Mouse (Mus musculus) T-helper 17 cell (primary cell): Measurements from ENCODE around the gene Lrrc71.

Source experiments
- in situ Hi-C, 2 experiments: fragments of 300-600 bp; cut with MboI, MseI; formaldehyde crosslinking; loops; 1 replicate in 1 of 2; 2 replicates in 1 of 2; pipeline ENCODE4 v1.15.1; 2025; ENCODE audit warnings: high pct_unique_total_duplicates in 2 of 2

Lrrc71 gene

DNA sequence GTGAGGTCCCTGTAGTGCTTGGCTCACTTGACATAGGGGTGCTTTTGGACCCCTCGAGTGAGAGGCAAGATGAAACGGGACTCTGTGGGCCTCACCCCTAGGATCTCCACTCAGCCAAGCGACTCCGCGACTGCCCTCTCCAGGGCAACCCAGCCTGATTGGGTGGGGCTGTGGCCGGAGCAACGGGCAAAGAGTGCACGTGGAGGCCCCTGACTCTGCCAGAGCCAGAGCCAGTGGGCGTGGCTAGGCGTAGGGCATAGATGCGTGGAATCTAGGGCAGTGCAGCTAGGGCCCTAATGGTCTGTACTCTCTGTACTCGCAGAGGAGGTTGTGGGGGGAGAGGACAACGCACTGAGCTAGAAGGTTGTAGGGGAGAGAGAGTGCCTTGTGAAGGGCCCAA lies at the start of gene Lrrc71:
Gene Lrrc71, minus strand, starts transcription at position 195 of the 400 bp plus-strand sequence.
- in situ Hi-C loops = no loop called here

GRCm38 (mm10) chr3:87796736-87797334 lies 48.4 kb upstream of the Lrrc71 start, which contains the start of gene Insrr:
Gene Insrr (plus strand): TSS chr3:87796951.
- in situ Hi-C loops = no loop called here

DNA sequence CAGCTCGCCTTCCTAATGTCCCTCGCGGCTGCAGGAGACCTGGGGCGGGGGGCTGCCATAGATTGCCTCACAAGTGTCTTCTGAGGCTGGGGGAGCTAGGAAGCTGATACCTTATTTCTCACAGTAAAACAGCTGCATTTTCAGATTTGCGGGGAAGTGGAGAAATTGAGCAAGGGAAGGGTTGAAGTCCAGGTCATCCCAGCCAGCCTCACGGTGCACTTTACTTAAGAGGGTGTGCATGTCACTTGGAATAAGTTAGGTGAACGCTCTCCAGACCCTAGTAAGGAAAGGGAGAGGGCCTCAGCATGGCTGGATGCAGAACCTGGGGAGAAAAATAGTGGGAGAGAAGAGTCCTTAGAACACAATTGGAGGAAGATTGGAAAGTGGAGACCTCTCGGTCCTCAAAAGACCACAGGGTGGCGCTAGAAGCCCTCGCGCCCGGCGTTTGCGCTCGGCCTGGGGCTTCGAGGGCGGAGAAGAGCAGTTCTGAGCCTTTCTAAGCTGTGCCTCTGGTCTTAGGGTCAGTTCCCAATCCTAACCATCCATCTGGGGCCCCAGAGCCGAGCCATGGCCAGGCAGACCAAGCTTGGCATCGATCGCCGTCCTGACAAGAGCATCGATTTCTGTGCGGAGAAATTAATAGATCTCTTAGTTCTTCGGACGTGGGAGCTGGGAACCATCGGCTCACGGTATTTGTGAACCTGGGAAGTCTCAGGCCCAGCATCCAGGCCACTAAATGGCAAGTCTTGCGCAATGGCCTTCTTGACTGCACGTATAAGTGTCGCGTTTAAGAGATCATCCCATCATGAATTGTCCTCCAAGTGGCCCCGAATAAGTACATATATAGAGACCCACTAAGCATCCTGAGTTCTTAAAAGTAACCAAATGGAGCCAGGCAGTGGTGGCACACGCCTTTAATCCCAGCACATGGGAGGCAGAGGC lies 47.2 kb upstream of the Lrrc71 start:
- in situ Hi-C loops = no loop called here

DNA sequence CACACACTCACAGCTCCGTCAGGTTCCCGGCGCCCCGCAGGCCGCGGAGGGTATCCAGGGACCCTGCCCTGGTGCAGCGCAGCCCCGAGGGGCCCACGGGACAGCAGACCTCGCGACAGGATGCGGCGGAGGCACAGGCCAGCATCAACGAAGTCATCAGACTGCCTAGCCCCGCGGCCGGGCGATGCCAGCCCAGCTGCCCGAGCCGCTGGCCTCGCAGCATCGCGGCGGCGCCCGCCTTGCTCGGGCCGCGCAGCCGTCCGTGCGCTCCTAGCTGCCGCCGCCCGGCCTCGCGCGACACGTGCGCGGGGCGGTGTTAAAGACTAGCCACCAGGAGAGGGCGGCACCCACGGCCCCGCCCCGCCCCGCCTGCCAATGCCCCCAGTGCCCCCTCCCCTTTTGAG lies 46.5 kb upstream of the Lrrc71 start, which contains the start of gene Ntrk1:
Gene Ntrk1, minus strand, starts transcription at position 241 of the 404 bp plus-strand sequence.
- in situ Hi-C loops = no loop called here

DNA sequence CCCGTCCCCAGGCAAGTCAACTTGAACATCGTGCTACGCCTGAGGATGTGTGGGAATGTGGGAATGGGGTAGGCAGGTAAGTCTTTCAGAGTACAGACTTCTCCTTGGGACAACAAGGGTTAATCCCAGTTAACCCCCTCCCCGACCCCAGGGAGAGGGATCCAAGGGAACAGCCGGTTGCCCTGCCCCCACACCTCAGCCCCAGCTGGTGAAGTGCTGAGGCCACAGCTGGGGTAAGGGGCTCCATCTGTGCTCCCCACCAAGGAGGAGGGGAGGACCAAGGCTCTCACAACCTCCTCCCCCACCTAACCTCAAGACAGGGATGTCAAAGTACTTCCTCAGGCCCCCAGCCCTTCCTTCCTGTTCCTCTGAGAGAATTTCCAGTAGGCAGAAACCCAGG lies 41.3 kb upstream of the Lrrc71 start:
- in situ Hi-C loops = no loop called here

DNA sequence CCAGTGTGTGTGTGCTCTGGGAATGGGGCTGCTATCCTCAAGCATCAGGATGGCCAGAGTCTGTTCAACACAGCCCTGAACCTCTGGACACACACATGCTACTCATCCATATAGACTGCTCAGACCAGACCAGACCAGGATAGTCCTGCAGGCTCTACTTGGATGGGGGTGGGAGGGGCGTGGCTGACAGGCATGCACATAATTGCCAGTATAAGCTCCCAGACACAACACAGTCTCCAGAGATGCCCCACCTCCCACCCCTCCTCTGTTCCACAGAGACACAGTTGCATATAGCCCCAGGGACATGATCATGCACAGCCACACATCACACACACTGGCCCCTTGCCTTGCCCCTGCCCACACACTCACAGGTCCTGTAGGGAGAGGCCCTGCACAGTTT lies 40.8 kb upstream of the Lrrc71 start:
- in situ Hi-C loops = no loop called here

DNA sequence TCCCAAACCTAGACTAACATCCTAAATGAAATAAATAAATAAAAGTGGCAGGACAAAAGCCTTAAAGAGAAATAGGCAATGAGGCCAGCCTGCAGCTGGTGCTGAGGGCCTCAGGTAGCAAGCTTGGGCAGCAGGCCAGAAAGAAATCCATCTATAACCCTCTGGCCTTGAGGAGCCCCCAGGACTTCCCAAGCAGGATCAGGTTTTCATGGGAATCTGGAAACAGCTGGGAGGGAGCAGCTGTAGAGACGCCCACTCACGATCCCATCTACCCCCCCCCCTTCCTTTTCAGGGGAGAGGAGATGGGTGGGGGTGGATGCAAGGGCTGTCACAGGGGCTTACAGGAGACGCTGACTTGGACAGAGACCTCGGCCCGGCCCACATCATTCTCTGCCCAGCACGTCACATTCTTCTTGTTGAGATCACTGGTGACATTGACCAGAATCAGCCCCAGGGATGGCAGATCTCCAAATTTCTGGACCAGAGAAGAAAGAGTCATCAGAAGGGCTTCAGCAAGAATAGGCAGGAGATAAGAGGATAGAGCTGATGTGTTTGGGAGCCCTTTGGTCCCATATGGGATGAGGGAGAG lies 37.3 kb upstream of the Lrrc71 start:
- in situ Hi-C loops = no loop called here

GRCm38 (mm10) chr3:87785156-87785555 lies 36.7 kb upstream of the Lrrc71 start:
- in situ Hi-C loops = no loop called here

DNA sequence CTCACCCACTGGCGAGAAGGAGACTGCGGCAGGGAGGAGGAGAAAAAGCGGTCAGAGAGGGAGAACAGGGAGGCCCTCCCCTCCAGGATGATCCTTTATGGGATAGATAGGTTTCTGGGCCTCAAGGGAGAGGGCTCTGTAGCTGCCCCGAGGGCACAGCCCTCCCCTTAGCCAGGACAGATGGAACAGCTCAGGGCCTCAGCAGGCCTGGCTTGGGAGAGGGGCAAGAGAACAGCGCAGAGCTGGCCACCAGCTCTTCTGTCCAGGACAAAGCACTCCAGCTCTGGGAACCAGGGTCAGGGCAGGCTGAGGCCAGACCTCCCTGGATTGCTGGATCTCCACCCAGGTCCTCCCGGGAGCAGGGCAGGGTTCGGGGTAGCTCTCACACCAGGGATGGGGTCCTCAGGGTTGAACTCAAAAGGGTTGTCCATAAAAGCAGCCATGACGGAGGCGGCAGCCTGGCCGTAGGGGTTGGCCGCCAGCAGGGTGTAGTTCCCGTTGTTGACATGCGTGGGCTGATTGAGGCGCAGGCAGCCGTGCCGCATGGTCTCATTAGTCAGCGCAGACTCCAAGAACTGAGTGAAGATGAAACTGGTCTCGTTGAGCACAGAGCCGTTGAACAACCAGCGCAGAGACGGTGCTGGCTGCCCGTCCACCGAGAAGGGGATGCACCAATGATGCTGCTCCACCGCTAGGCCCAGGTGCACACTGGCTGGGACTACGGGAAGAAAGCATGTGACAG lies 35.0 kb upstream of the Lrrc71 start:
- in situ Hi-C loops = no loop called here

- in situ Hi-C loops = no loop called here
Measured at GRCm38 (mm10) chr3:87779086-87779485, 30.7 kb upstream of the Lrrc71 start.

DNA sequence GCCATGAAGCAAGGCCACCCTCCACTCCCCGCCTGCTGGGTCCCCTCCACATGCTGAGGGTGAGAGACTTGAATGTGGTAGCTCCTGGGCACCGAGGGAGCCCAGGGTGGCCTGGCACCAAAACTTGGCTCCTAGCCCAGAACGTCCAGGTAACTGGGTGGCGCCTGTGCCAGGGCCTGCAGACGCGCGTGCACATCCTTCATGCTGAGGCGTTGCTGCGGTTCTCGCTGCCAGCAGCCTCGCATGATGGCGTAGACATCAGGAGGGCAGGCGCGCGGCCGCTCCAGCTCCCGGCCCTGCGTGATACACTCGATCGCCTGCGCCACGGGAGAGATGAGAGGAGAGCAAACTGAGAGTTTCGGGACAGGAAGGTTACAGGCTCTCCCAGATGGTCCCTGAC lies 29.9 kb upstream of the Lrrc71 start:
- in situ Hi-C loops = no loop called here

- in situ Hi-C loops = loop anchor here in 1 of 2 experiments (5.0 kb wide), 1 partner anchor 46 kb away; no protein-coding TSS in a partner anchor
Measured at GRCm38 (mm10) chr3:87771088-87771487, 22.7 kb upstream of the Lrrc71 start.

- in situ Hi-C loops = loop anchor here in 1 of 2 experiments (5.0 kb wide), 1 partner anchor 47 kb away; no protein-coding TSS in a partner anchor
Measured at GRCm38 (mm10) chr3:87770280-87770679, 21.9 kb upstream of the Lrrc71 start.

GRCm38 (mm10) chr3:87769506-87769905 lies 21.1 kb upstream of the Lrrc71 start:
- in situ Hi-C loops = loop anchor here in 1 of 2 experiments (5.0 kb wide), 1 partner anchor 93 kb away; no protein-coding TSS in a partner anchor

- in situ Hi-C loops = loop anchor here in 1 of 2 experiments (5.0 kb wide), 1 partner anchor 93 kb away; no protein-coding TSS in a partner anchor
Measured at GRCm38 (mm10) chr3:87768844-87769243, 20.4 kb upstream of the Lrrc71 start.

DNA sequence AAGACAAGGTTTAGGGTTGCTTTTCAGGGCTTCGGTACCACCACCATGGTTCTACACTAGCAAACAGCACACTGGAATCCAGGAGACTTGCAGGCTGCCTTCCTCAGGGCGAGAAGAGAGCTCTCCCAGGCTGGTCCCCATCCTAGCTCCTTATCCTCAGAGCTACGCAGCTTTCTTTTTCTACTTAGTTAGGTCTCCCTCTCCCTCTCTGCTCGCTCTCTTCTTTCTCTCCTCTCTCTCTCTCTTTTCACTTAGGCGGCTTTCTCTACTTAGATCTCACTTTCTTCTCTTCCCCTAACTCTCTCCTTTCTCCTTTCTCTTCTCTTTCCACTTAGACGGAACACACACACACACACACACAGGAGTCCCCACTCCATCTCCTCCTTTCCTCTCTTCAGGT lies 20.0 kb upstream of the Lrrc71 start:
- in situ Hi-C loops = loop anchor here in 1 of 2 experiments (5.0 kb wide), 1 partner anchor 94 kb away; no protein-coding TSS in a partner anchor

- in situ Hi-C loops = loop anchor here in 1 of 2 experiments (5.0 kb wide), 1 partner anchor 95 kb away; no protein-coding TSS in a partner anchor
Measured at GRCm38 (mm10) chr3:87767764-87768163, 19.3 kb upstream of the Lrrc71 start.

DNA sequence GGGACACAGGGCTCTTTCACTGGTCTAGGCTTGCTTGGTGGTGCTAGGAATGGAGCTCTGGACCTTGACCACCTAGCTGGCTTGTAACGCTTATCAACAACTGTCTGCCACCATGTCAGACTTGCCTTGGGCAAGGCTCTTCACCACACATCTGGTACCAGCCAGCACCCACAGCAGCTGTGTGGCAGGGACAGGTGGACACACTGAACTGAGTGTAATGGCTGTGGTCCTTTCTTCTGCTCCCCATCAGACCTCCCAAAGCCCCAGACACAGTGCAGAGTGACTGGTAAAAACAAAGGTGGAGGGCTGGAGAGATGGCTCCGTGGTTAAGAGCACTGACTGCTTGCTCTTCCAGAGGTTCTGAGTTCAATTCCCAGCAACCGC lies 17.9 kb upstream of the Lrrc71 start:
- in situ Hi-C loops = loop anchor here in 1 of 2 experiments (5.0 kb wide), 1 partner anchor 96 kb away; no protein-coding TSS in a partner anchor

DNA sequence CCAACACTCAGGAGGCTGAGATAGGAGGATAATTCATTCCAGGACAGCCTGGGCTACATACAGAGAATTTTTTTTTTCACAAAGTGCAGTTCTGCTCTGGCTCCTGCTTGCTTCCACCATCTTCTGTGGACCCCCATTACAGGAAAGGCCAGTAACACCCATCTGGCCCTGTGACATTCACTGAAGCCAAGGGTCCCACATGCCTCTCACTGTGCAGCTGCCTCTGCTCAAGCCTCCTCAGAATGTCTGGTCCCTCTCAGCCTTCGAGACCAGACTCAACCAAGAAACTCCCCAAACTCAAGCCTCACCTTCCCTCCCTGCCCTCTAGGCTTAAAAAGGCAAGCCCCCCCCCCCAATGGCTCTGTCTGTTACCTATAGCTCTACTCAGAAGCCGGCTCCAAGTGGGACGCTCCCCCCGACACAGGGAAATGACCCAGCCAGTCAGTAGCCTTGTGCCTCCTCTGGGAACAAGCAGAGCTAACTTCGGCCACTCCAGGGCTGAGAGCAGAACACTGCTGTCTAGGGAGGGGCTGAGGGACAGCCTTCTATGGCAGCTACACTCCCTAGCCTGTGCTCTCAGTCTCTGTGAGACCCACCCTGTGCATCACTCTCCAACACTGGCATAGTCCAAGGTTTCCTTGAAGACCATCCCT lies 17.3 kb upstream of the Lrrc71 start:
- in situ Hi-C loops = loop anchor here in 1 of 2 experiments (5.0 kb wide), 1 partner anchor 97 kb away; no protein-coding TSS in a partner anchor

- in situ Hi-C loops = loop anchor here in 1 of 2 experiments (5.0 kb wide), 1 partner anchor 97 kb away; no protein-coding TSS in a partner anchor
Measured at GRCm38 (mm10) chr3:87765091-87765490, 16.7 kb upstream of the Lrrc71 start.
